Mouse (Mus musculus) spleen, adult 2 months (tissue): ENCODE measurements around the gene Gsg1. TPM values are rescaled to one million over a fixed set of nuclear protein-coding genes. Genes with fewer than 3 reads are reported as not detected.

Experiments used
- DNase-seq, 2 experiments: peaks; one replicate each; pipeline versions ENCODE4 v3.0.0 to v3.0.0-alpha.2; 2012 to 2021; ENCODE audit warnings: low spot score in 2 of 2, low read depth in 1 of 2
- H3K27ac ChIP-seq: fragments of 200-500 bp; 2 replicates; pipeline ENCODE4 v1.5.1; 2012; ENCODE audit warnings: low read length, inconsistent platforms; ENCODE audit not compliant: insufficient read depth
- H3K27me3 ChIP-seq: fragments of 200-500 bp; 2 replicates; pipeline ENCODE4 v1.6.1; 2012; ENCODE audit warnings: mild to moderate bottlenecking, moderate library complexity, low read length, inconsistent platforms; ENCODE audit not compliant: control insufficient read depth, insufficient read depth
- H3K36me3 ChIP-seq: fragments of 200-500 bp; 2 replicates; pipeline ENCODE4 v1.6.1; 2012; ENCODE audit warnings: mild to moderate bottlenecking, low read length, inconsistent platforms; ENCODE audit not compliant: control insufficient read depth, insufficient read depth
- H3K4me1 ChIP-seq: fragments of 200-500 bp; 2 replicates; pipeline ENCODE4 v1.6.1; 2011; ENCODE audit warnings: inconsistent platforms; ENCODE audit not compliant: control insufficient read depth, insufficient read depth, insufficient read length
- H3K4me3 ChIP-seq: fragments of 200-500 bp; 2 replicates; pipeline ENCODE4 v1.5.1; 2011; ENCODE audit warnings: mild to moderate bottlenecking, inconsistent platforms; ENCODE audit not compliant: insufficient read depth, insufficient read length; ENCODE audit errors: extremely low read depth
- CTCF ChIP-seq: fragments of 200-500 bp; IDR thresholded peaks from 2 replicates; pipeline ENCODE4 v1.5.1; 2011; ENCODE audit warnings: mild to moderate bottlenecking, inconsistent platforms; ENCODE audit not compliant: insufficient read depth, insufficient read length, insufficient replicate concordance; ENCODE audit errors: extremely low read depth
- POLR2A ChIP-seq: fragments of 200-500 bp; IDR thresholded peaks from 2 replicates; pipeline ENCODE4 v1.6.1; 2011; ENCODE audit warnings: low read depth, low read length, inconsistent platforms
- WGBS: fragments of 180-500 bp; shearing (Covaris S2); methylation state at CpG from one replicate; pipeline ENCODE4 v1.1.7; 2018; 5-methylcytosine and 5-hydroxymethylcytosine counted together
- polyA plus RNA-seq: library from polyadenylated mRNA; depleted of rRNA; stranded (reverse); fragments of >200 nt; gene quantifications from 2 replicates; pipeline ENCODE4 v1.2.3, GENCODE M21; 2012

The Gsg1 gene
- polyA plus RNA-seq, 1 experiment, result 0.83 TPM

GRCm38 (mm10) chr6:135200122-135200957 lies 53.8 kb downstream of the Gsg1 start:
- WGBS, result 79% methylated on average over 16 of the region's 16 CpGs
- DNase-seq, result no peak
- Histone ChIP-seq H3K27me3 (no peaks in the 10 kb centered on the region), H3K4me1 (peaks cover 6% of the 10 kb centered on the region), H3K36me3 (no peaks in the 10 kb centered on the region), H3K27ac (no peak overlapping the region), H3K4me3 (no peak overlapping the region)
- TF ChIP-seq CTCF (no peak), POLR2A (no peak)

GRCm38 (mm10) chr6:135198726-135199125 lies 55.4 kb downstream of the Gsg1 start:
- no peak for DNase-seq
- Histone ChIP-seq H3K27ac (no peak overlapping the region), H3K4me1 (peaks cover 6% of the 10 kb centered on the region), H3K4me3 (no peak overlapping the region; the same call in 1 of the 2 replicates), H3K27me3 (no peaks in the 10 kb centered on the region), H3K36me3 (no peaks in the 10 kb centered on the region)
- WGBS, result 38% methylated on average over 6 of the region's 6 CpGs
- no peak for TF ChIP-seq CTCF
- no peak for TF ChIP-seq POLR2A

GRCm38 (mm10) chr6:135197921-135198532 lies 56.1 kb downstream of the Gsg1 start, which contains the start of the genes Fam234b and Hebp1:
TSS of gene Fam234b (plus strand) at chr6:135197977.
TSS of gene Hebp1 (minus strand) at chr6:135198022.
- peak; percentile 18 to 79 for DNase-seq
- peaks cover 6% of the 10 kb centered on the region for H3K4me1 ChIP-seq
- H3K27me3 ChIP-seq, result no peaks in the 10 kb centered on the region
- no peaks in the 10 kb centered on the region for H3K36me3 ChIP-seq
- TF ChIP-seq CTCF (no peak), POLR2A (no peak)
- H3K27ac ChIP-seq, result peak within 1 kb of the TSS; percentile 37; the same call in 1 of the 2 replicates
- H3K4me3 ChIP-seq, result peak within 1 kb of the TSS; percentile 98
- 2% methylated on average over 52 of the region's 52 CpGs for WGBS

DNA sequence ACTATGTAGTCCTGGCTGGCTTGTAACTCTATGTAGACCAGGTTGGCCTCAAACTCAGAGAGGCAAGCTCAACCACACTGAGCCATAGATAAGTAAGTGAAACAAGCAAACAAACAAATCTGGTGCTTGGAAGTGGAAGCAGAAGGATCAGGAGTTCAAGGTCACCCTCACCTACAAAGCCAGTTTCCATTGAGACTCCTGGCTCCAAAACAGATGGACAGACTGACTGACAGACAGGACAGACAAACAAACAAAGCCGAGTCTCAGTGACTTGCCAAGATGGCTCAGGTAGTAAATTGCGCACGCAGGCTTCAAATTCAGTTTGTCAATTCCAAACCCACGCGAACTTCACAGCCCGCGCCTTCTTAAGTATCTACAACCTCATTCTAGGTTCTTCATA lies 56.7 kb downstream of the Gsg1 start:
- peak overlapping the region; percentile 98 for H3K4me3 ChIP-seq
- peaks cover 6% of the 10 kb centered on the region for H3K4me1 ChIP-seq
- no peak overlapping the region for H3K27ac ChIP-seq
- WGBS, result 16% methylated on average over 7 of the region's 7 CpGs
- H3K36me3 ChIP-seq, result no peaks in the 10 kb centered on the region
- H3K27me3 ChIP-seq, result no peaks in the 10 kb centered on the region
- TF ChIP-seq CTCF, result no peak
- TF ChIP-seq POLR2A, result no peak
- DNase-seq, result no peak

GRCm38 (mm10) chr6:135196707-135197106 lies 57.4 kb downstream of the Gsg1 start:
- 77% methylated on average over 8 of the region's 8 CpGs for WGBS
- H3K36me3 ChIP-seq, result no peaks in the 10 kb centered on the region
- no peak overlapping the region for H3K4me3 ChIP-seq
- peaks cover 6% of the 10 kb centered on the region for H3K4me1 ChIP-seq
- H3K27me3 ChIP-seq, result no peaks in the 10 kb centered on the region
- no peak for TF ChIP-seq CTCF
- DNase-seq, result no peak
- H3K27ac ChIP-seq, result peak overlapping the region; percentile 37; the same call in 1 of the 2 replicates

GRCm38 (mm10) chr6:135194907-135195306 lies 59.2 kb downstream of the Gsg1 start:
- TF ChIP-seq POLR2A (no peak), CTCF (no peak)
- H3K36me3 ChIP-seq, result no peaks in the 10 kb centered on the region
- H3K27me3 ChIP-seq, result no peaks in the 10 kb centered on the region
- no peak overlapping the region for H3K4me3 ChIP-seq
- whole genome bisulfite sequencing, result 75% methylated on average over 4 of the region's 4 CpGs
- H3K27ac ChIP-seq, result no peak overlapping the region
- H3K4me1 ChIP-seq, result peaks cover 6% of the 10 kb centered on the region
- DNase-seq, result no peak
